Mouse (Mus musculus): ENCODE data around the gene Ajap1. TPM values are rescaled to one million over a fixed set of nuclear protein-coding genes. Genes with fewer than 3 reads are reported as not detected.

The Ajap1 gene
- total and polyA plus RNA-seq, 3 experiments: not detected

GRCm38 (mm10) chr4:153360868-153361545, 121.6 kb downstream of the Ajap1 start:
- Histone ChIP-seq H3K9me3 (replicated peaks; ENCODE audit: insufficient read depth, low read length) (no peaks in the 10 kb centered on the region), H3K36me3 (ENCODE audit: control insufficient read depth in 1 of 2, insufficient read depth in 2 of 2, low read length in 2 of 2) (no peaks in the 10 kb centered on the region), H3K4me1 (ENCODE audit: control insufficient read depth in 1 of 2, insufficient read depth in 2 of 2, low read length in 2 of 2) (no peaks in the 10 kb centered on the region), H3K4me3 (ENCODE audit: control insufficient read depth in 1 of 2, insufficient read depth in 1 of 2, low read depth in 2 of 2, low read length in 2 of 2) (no peak overlapping the region), H3K79me2 (ENCODE audit: control insufficient read depth, insufficient read depth, low read length, poor library complexity) (no peaks in the 10 kb centered on the region), H3K27ac (ENCODE audit: control insufficient read depth, low read depth, low read length) (no peak overlapping the region), H3K27me3 (ENCODE audit: control insufficient read depth in 1 of 2, insufficient read depth in 2 of 2, low read length in 2 of 2) (no peaks in the 10 kb centered on the region), H3K9ac (ENCODE audit: control insufficient read depth, low read depth, low read length, poor library complexity, severe bottlenecking) (no peak overlapping the region)
- TF ChIP-seq CHD2 (IDR thresholded peaks at IDR 0.05; ENCODE audit: low read length) (no peak), MAX (IDR thresholded peaks at IDR 0.05; ENCODE audit: low read length) (no peak), TBP (IDR thresholded peaks at IDR 0.05; ENCODE audit: low read depth, low read length) (no peak), RAD21 (IDR thresholded peaks at IDR 0.05; ENCODE audit: low read depth, low read length) (no peak), MYC (IDR thresholded peaks at IDR 0.05; ENCODE audit: low read depth, low read length) (no peak), ZKSCAN1 (IDR thresholded peaks at IDR 0.05; ENCODE audit: low read depth, low read length) (no peak), USF1 (IDR thresholded peaks at IDR 0.05; ENCODE audit: low read depth, low read length) (no peak), ETS1 (IDR thresholded peaks at IDR 0.05; ENCODE audit: low read depth, low read length) (no peak), CHD1 (IDR thresholded peaks at IDR 0.05; ENCODE audit: low read depth, low read length) (no peak), NELFE (IDR thresholded peaks at IDR 0.05; ENCODE audit: low read depth, low read length) (no peak), POLR2AphosphoS5 (IDR thresholded peaks at IDR 0.05; ENCODE audit: borderline replicate concordance, low read depth, low read length) (no peak), GABPA (IDR thresholded peaks at IDR 0.05; ENCODE audit: low read depth, low read length) (no peak)
- no peak for DNase-seq (ENCODE audit: low read depth, low spot score)

- DNase-seq (ENCODE audit: low read depth, low spot score): no peak
- H3K27ac ChIP-seq (ENCODE audit: control insufficient read depth, low read depth, low read length): no peak overlapping the region
- no peaks in the 10 kb centered on the region for H3K79me2 ChIP-seq (ENCODE audit: control insufficient read depth, insufficient read depth, low read length, poor library complexity)
- TF ChIP-seq MAZ (IDR thresholded peaks at IDR 0.05; ENCODE audit: low read depth, low read length) (no peak), MAX (IDR thresholded peaks at IDR 0.05; ENCODE audit: low read length) (no peak), POLR2AphosphoS5 (IDR thresholded peaks at IDR 0.05; ENCODE audit: borderline replicate concordance, low read depth, low read length) (no peak)
- no peaks in the 10 kb centered on the region for H3K27me3 ChIP-seq (ENCODE audit: control insufficient read depth in 1 of 2, insufficient read depth in 2 of 2, low read length in 2 of 2)
- H3K9ac ChIP-seq (ENCODE audit: control insufficient read depth, low read depth, low read length, poor library complexity, severe bottlenecking): no peak overlapping the region
- H3K36me3 ChIP-seq (ENCODE audit: control insufficient read depth in 1 of 2, insufficient read depth in 2 of 2, low read length in 2 of 2): no peaks in the 10 kb centered on the region
- H3K4me3 ChIP-seq (ENCODE audit: control insufficient read depth in 1 of 2, insufficient read depth in 1 of 2, low read depth in 2 of 2, low read length in 2 of 2): no peak overlapping the region
- H3K9me3 ChIP-seq (replicated peaks; ENCODE audit: insufficient read depth, low read length): no peaks in the 10 kb centered on the region
- H3K4me1 ChIP-seq (ENCODE audit: control insufficient read depth in 1 of 2, insufficient read depth in 2 of 2, low read length in 2 of 2): no peaks in the 10 kb centered on the region
Measured at GRCm38 (mm10) chr4:153358243-153358550, 124.4 kb downstream of the Ajap1 start.

- no peak overlapping the region for H3K9ac ChIP-seq (ENCODE audit: control insufficient read depth, low read depth, low read length, poor library complexity, severe bottlenecking)
- H3K4me3 ChIP-seq (ENCODE audit: control insufficient read depth in 1 of 2, insufficient read depth in 1 of 2, low read depth in 2 of 2, low read length in 2 of 2): no peak overlapping the region
- no peaks in the 10 kb centered on the region for H3K4me1 ChIP-seq (ENCODE audit: control insufficient read depth in 1 of 2, insufficient read depth in 2 of 2, low read length in 2 of 2)
- H3K79me2 ChIP-seq (ENCODE audit: control insufficient read depth, insufficient read depth, low read length, poor library complexity): no peaks in the 10 kb centered on the region
- TF ChIP-seq USF2 (IDR thresholded peaks at IDR 0.05; ENCODE audit: borderline replicate concordance in 1 of 2, insufficient read depth in 1 of 2, low read depth in 1 of 2, low read length in 2 of 2) (no peak), EP300 (IDR thresholded peaks at IDR 0.05; ENCODE audit: low read depth in 1 of 2, low read length in 2 of 2) (no peak), CHD1 (IDR thresholded peaks at IDR 0.05; ENCODE audit: low read depth, low read length) (no peak), MAFK (IDR thresholded peaks at IDR 0.05; ENCODE audit: borderline replicate concordance, low read depth, low read length) (no peak), ZMIZ1 (IDR thresholded peaks at IDR 0.05; ENCODE audit: low read depth, low read length) (no peak), ZNF384 (IDR thresholded peaks at IDR 0.05; ENCODE audit: low read depth, low read length) (no peak), BHLHE40 (IDR thresholded peaks at IDR 0.05; ENCODE audit: borderline replicate concordance, low read depth, low read length) (no peak), MYB (IDR thresholded peaks at IDR 0.05; ENCODE audit: low read depth, low read length) (no peak), MYC (IDR thresholded peaks at IDR 0.05; ENCODE audit: low read depth, low read length) (no peak), GABPA (IDR thresholded peaks at IDR 0.05; ENCODE audit: low read depth, low read length) (no peak), RCOR1 (IDR thresholded peaks at IDR 0.05; ENCODE audit: low read depth, low read length) (no peak), ELF1 (IDR thresholded peaks at IDR 0.05; ENCODE audit: low read depth, low read length) (no peak)
- H3K9me3 ChIP-seq (replicated peaks; ENCODE audit: insufficient read depth, low read length): no peaks in the 10 kb centered on the region
- H3K36me3 ChIP-seq (ENCODE audit: control insufficient read depth in 1 of 2, insufficient read depth in 2 of 2, low read length in 2 of 2): no peaks in the 10 kb centered on the region
- H3K27ac ChIP-seq (ENCODE audit: control insufficient read depth, low read depth, low read length): no peak overlapping the region
- H3K27me3 ChIP-seq (ENCODE audit: control insufficient read depth in 1 of 2, insufficient read depth in 2 of 2, low read length in 2 of 2): no peaks in the 10 kb centered on the region
- peak; percentile 12 for DNase-seq (ENCODE audit: low read depth, low spot score)
Measured at GRCm38 (mm10) chr4:153357539-153358242, 124.9 kb downstream of the Ajap1 start.
